Mouse (Mus musculus) heart, adult 2 months (tissue): ENCODE measurements around the gene Siva1. TPM values are rescaled to one million over a fixed set of nuclear protein-coding genes. Genes with fewer than 3 reads are reported as not detected.

Experiments used
- DNase-seq, 2 experiments: peaks; one replicate each; pipeline ENCODE4 v3.0.0; 2021
- H3K27ac ChIP-seq: fragments of 200-600 bp; 2 replicates; pipeline ENCODE4 v1.8.1; 2022
- H3K27me3 ChIP-seq: fragments of 200-500 bp; 2 replicates; pipeline ENCODE4 v1.6.1; 2012; ENCODE audit warnings: mild to moderate bottlenecking, low read length, inconsistent platforms, mixed read lengths; ENCODE audit not compliant: control insufficient read depth, insufficient read depth
- H3K36me3 ChIP-seq: fragments of 200-500 bp; 2 replicates; pipeline ENCODE4 v1.6.1; 2012; ENCODE audit warnings: low read length, inconsistent platforms; ENCODE audit not compliant: control insufficient read depth, insufficient read depth
- H3K4me1 ChIP-seq: fragments of 200-500 bp; 2 replicates; pipeline ENCODE4 v1.6.1; 2011; ENCODE audit warnings: low read length; ENCODE audit not compliant: control insufficient read depth, insufficient read depth
- H3K4me3 ChIP-seq: fragments of 200-600 bp; 2 replicates; pipeline ENCODE4 v1.8.1; 2022
- H3K79me2 ChIP-seq: fragments of 200-500 bp; replicated peaks from 2 replicates; pipeline ENCODE4 v1.6.1; 2012; ENCODE audit warnings: mild to moderate bottlenecking, inconsistent platforms, low read length, moderate library complexity, mixed read lengths; ENCODE audit not compliant: control insufficient read depth, insufficient read depth
- H3K9ac ChIP-seq: fragments of 200-500 bp; 2 replicates; pipeline ENCODE4 v1.6.1; 2012; ENCODE audit warnings: low read depth, mild to moderate bottlenecking, control low read depth, inconsistent platforms, low read length, mixed read lengths
- CTCF ChIP-seq: fragments of 200-600 bp; IDR thresholded peaks from 2 replicates; pipeline ENCODE4 v1.8.1; 2022; ENCODE audit warnings: antibody characterized with exemption, mild to moderate bottlenecking, moderate library complexity
- EP300 ChIP-seq: fragments of 200-500 bp; IDR thresholded peaks from 2 replicates; pipeline ENCODE4 v1.6.1; 2011; ENCODE audit warnings: low read depth, low read length, control low read depth; ENCODE audit not compliant: insufficient read depth
- POLR2A ChIP-seq: fragments of 200-500 bp; IDR thresholded peaks from 2 replicates; pipeline ENCODE4 v1.6.1; 2011; ENCODE audit warnings: mild to moderate bottlenecking, low read depth, low read length, control low read depth; ENCODE audit not compliant: insufficient read depth
- WGBS: fragments of 180-500 bp; shearing (Covaris S2); methylation state at CpG from one replicate; pipeline ENCODE4 v1.1.7; 2018; 5-methylcytosine and 5-hydroxymethylcytosine counted together
- intact Hi-C: fragments of 180-260 bp; cut with DNase I; formaldehyde crosslinking; loops from one replicate; pipeline ENCODE4 v1.15.1; 2025
- polyA plus RNA-seq: library from polyadenylated mRNA; depleted of rRNA; stranded (reverse); fragments of >200 nt; gene quantifications from 2 replicates; pipeline ENCODE4 v1.2.3, GENCODE M21; 2012
- total RNA-seq, 2 experiments: library from RNA; stranded (reverse); gene quantifications; 2 replicates each; pipeline ENCODE4 v1.2.3; 2021

The Siva1 gene
- total and polyA plus RNA-seq, 3 experiments, result 32.0 to 39.4 (median 38.7) TPM

DNA sequence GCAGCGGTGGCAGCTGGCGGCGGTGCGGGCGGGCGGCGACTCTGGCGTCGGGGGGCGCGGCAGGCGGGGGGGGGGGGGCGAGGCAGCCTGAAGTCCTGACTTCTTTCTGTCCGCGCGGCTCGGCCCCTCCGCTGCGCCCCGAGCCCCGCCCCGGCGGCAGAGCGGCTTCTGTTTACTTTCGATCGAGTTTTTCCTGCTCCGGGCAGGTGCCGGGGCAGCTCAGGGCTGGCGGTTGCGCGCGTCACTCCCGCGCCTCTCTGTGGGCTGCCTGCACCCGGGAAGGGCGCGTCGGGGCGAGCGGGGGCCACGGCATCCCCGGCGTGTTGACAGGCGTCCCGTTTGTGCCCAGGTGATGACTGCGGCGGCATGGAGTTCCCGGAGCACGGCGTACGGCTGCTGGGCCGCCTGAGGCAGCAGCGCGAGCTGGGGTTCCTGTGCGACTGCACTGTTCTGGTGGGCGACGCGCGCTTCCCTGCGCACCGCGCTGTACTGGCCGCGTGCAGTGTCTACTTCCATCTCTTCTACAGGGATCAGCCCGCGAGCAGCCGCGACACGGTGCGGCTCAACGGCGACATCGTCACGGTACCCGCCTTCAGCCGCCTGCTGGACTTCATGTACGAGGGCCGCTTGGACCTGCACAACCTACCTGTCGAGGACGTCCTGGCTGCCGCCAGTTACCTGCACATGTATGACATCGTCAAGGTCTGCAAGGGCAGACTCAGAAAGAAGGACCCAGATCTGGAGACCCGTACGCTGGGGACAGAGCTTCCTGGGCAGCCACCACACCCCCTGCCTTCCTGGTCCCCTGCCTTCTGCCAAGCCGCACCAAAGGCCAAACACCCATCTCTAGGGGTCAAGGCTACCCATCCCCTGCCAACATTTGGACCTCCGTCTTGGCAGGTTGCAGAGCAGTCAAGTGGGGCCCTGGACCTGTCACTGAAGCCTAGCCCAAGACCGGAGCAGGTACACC, 34.8 kb downstream of the Siva1 start:
- Histone ChIP-seq H3K36me3 (no peaks in the 10 kb centered on the region), H3K79me2 (no peaks in the 10 kb centered on the region), H3K4me1 (peaks cover 7% of the 10 kb centered on the region), H3K27me3 (no peaks in the 10 kb centered on the region), H3K9ac (peak overlapping the region; percentile 95), H3K27ac (peak overlapping the region; percentile 83), H3K4me3 (peak overlapping the region; percentile 80)
- 9% methylated on average over 73 of the region's 87 CpGs for WGBS
- peak in 1 of 2 experiments; percentile 36 for DNase-seq
- TF ChIP-seq CTCF, result no peak
- no peak for TF ChIP-seq EP300
- no peak for TF ChIP-seq POLR2A
- intact Hi-C loops, result no loop called here

DNA sequence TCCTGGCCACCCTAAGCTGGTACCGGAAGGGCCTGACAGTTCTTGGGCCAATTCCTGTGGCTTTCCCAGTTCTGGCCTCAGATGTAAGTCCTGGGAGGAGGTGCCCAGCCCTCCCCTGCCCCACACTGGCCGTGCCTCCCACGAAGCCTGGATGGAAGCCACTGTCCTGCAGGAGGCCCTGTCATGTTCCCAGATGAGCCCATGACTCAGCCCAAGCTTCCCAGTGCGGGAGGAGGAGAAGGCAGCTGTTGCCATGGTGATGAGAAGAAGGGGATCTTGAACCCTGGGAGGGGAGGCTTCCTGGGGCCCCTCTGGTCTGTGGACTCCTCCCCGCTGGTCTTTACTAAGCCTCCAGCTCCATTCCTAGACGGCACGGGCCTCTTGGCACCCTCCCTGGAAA, 38.9 kb downstream of the Siva1 start:
- TF ChIP-seq POLR2A (no peak), CTCF (no peak), EP300 (no peak)
- Histone ChIP-seq H3K27me3 (no peaks in the 10 kb centered on the region), H3K27ac (no peak overlapping the region), H3K9ac (no peak overlapping the region), H3K79me2 (no peaks in the 10 kb centered on the region), H3K4me1 (peaks cover 1% of the 10 kb centered on the region), H3K4me3 (no peak overlapping the region), H3K36me3 (no peaks in the 10 kb centered on the region)
- WGBS, result 58% methylated on average over 7 of the region's 7 CpGs
- intact Hi-C loops, result no loop called here
- no peak for DNase-seq

DNA sequence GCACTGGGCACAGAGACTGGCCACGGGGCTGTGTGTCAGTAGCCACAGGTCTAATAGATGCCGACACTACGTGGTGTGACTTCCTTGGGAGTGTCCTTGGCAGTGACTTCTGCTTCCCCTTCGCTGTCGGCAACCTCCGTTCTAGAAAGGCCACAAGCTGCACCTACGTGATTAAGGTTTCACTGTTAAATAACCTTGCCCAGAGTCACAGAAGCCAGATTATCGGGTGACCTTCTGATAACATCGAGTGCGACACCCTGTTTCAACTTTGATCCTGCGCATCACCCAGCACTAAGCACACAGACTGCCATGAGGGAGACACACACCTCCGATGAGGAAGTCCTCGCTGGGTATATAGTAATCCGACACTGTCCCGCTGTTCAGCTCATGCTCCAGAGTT, 44.0 kb downstream of the Siva1 start:
- Histone ChIP-seq H3K27ac (no peak overlapping the region), H3K36me3 (no peaks in the 10 kb centered on the region), H3K79me2 (no peaks in the 10 kb centered on the region), H3K4me1 (peaks cover 9% of the 10 kb centered on the region), H3K27me3 (no peaks in the 10 kb centered on the region), H3K4me3 (no peak overlapping the region), H3K9ac (no peak overlapping the region)
- no peak for TF ChIP-seq EP300
- no peak for TF ChIP-seq CTCF
- TF ChIP-seq POLR2A, result no peak
- peak in 1 of 2 experiments; percentile 40 for DNase-seq
- intact Hi-C loops, result no loop called here
- 38% methylated on average over 15 of the region's 15 CpGs for WGBS

- Histone ChIP-seq H3K27ac (peak overlapping the region; percentile 89), H3K9ac (peak overlapping the region; percentile 91), H3K27me3 (no peaks in the 10 kb centered on the region), H3K79me2 (no peaks in the 10 kb centered on the region), H3K36me3 (no peaks in the 10 kb centered on the region), H3K4me3 (peak overlapping the region; percentile 67), H3K4me1 (peaks cover 10% of the 10 kb centered on the region)
- TF ChIP-seq CTCF (no peak), POLR2A (peak; percentile 98), EP300 (peak; percentile 65; the same call in 1 of the 2 replicates)
- intact Hi-C loops, result loop anchor here (5.0 kb wide), 1 partner anchor 41 kb away; no protein-coding TSS in a partner anchor
- peak; percentile 96 to 97 for DNase-seq
- WGBS, result 2% methylated on average over 54 of the region's 54 CpGs
These were observed 49.0 kb downstream of the Siva1 start for GRCm38 (mm10) chr12:112693185-112694126.

- intact Hi-C loops, result loop anchor here (5.0 kb wide), 1 partner anchor 42 kb away; no protein-coding TSS in a partner anchor
- H3K79me2 ChIP-seq, result no peaks in the 10 kb centered on the region
- H3K4me1 ChIP-seq, result peaks cover 10% of the 10 kb centered on the region
- no peak overlapping the region; the same call in 1 of the 2 replicates for H3K27ac ChIP-seq
- no peak for DNase-seq
- H3K4me3 ChIP-seq, result peak overlapping the region; percentile 67; the same call in 1 of the 2 replicates
- WGBS, result 80% methylated on average over 10 of the region's 10 CpGs
- no peak overlapping the region; the same call in 1 of the 2 replicates for H3K9ac ChIP-seq
- H3K36me3 ChIP-seq, result no peaks in the 10 kb centered on the region
- TF ChIP-seq CTCF, result no peak
- TF ChIP-seq EP300, result no peak
- no peak for TF ChIP-seq POLR2A
- H3K27me3 ChIP-seq, result no peaks in the 10 kb centered on the region
These were observed 49.6 kb downstream of the Siva1 start for GRCm38 (mm10) chr12:112694127-112694475.
